Mouse (Mus musculus): Measurements from ENCODE around the gene Ankrd40. TPM values are rescaled to one million over a fixed set of nuclear protein-coding genes. Genes with fewer than 3 reads are reported as not detected.
A peak's percentile ranks its signal among the peaks of the same experiment; 100 is the strongest.

Ankrd40 gene
- polyA plus RNA-seq, 1 experiment from 2014 or later, result 11.8 TPM

DNA sequence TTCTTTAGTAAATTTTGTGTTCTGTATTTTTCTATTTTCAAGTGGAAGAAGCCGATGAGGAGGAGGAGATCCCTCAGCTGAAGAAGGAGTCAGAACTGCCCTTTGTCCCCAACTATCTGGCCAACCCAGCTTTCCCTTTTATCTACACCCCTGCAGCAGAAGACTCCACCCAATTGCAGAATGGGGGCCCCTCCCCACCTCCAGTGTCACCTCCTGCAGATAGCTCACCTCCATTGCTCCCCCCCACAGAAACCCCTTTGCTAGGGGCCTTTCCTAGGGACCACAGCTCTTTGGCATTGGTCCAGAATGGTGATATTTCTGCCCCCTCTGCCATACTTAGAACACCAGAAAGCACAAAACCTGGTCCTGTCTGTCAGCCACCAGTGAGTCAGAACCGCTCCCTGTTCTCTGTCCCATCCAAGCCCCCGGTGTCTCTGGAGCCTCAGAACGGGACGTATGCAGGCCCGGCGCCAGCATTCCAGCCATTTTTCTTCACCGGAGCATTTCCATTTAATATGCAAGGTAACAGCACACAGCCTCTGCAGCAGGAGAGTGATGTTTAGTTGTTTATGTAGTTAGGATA is 6.7 kb downstream of the Ankrd40 start:
- Histone ChIP-seq H3K9ac (ENCODE audit: low read depth, low read length) (0 out of 2 replicates have a peak overlapping the region, but pooled peaks have one; percentile 5), H3K27me3 (replicated peaks; ENCODE audit: control insufficient read depth, insufficient read depth, low read length) (no peaks in the 10 kb centered on the region)
- 77% methylated on average over 8 of the region's 8 CpGs for WGBS

DNA sequence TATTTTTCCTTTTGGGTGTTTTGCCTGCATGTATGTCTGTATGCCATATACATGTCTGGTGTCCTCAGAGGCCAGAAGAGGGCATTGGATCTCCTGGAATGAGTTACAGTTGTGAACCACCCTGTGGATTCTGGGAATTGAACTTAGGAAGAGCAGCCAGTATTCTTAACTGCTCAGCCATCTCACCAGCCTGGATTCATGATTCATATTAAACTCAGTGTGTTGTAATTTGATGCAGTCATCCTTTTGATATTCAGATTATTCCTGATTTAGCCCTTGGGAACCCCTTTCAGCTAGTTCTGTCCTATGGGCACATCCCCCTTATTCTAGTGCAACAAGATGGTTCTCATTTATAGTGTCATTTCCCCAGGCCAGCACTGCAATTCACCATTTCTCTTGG is 8.8 kb downstream of the Ankrd40 start:
- Histone ChIP-seq H3K27me3 (replicated peaks; ENCODE audit: control insufficient read depth, insufficient read depth, low read length) (no peaks in the 10 kb centered on the region), H3K4me2 (ENCODE audit: low read depth, low read length) (no peak overlapping the region), H3K36me3 (ENCODE audit: control insufficient read depth, insufficient read depth, low read length) (peaks cover 12% of the 10 kb centered on the region), H3K9ac (ENCODE audit: low read depth, low read length) (no peak overlapping the region), H3K27ac (ENCODE audit: low read length) (no peak overlapping the region), H3K4me1 (ENCODE audit: control insufficient read depth, insufficient read depth, low read length) (peaks cover 11% of the 10 kb centered on the region; the same call in 1 of the 2 replicates), H3K9me3 (ENCODE audit: control insufficient read depth, low read length) (no peaks in the 10 kb centered on the region), H3K4me3 (ENCODE audit: low read length) (no peak overlapping the region)
- no peak for ATAC-seq

More for the DNA sequence above, 6.7 kb downstream of the Ankrd40 start:
- ATAC-seq, result no peak
- no peak overlapping the region for H3K27ac ChIP-seq (ENCODE audit: low read length)
- H3K36me3 ChIP-seq (ENCODE audit: control insufficient read depth, insufficient read depth, low read length), result peaks cover 7% of the 10 kb centered on the region; the same call in 1 of the 2 replicates
- H3K4me3 ChIP-seq (ENCODE audit: low read length), result no peak overlapping the region
- H3K4me1 ChIP-seq (ENCODE audit: control insufficient read depth, insufficient read depth, low read length), result peaks cover 15% of the 10 kb centered on the region
- H3K4me2 ChIP-seq (ENCODE audit: low read depth, low read length), result no peak overlapping the region
- H3K9me3 ChIP-seq (ENCODE audit: control insufficient read depth, low read length), result no peaks in the 10 kb centered on the region

DNA sequence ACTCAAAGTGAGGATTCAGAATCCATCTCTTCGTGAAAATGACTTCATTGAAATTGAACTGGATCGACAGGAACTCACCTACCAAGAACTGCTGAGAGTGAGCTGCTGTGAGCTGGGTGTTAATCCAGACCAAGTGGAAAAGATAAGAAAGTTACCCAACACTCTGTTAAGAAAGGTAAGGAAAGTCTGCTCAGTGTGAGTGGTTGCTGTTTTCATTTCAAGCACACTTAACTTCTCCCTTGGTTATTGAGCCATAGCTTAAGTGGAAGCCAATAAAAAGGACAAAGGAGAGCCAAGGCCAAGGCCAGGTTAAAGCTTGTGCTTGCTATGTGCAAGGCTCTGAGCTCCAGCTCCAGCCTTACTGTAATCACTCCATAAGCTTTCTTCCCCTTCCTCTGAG is 10.5 kb downstream of the Ankrd40 start:
- peaks cover 11% of the 10 kb centered on the region; the same call in 1 of the 2 replicates for H3K4me1 ChIP-seq (ENCODE audit: control insufficient read depth, insufficient read depth, low read length)
- peaks cover 12% of the 10 kb centered on the region for H3K36me3 ChIP-seq (ENCODE audit: control insufficient read depth, insufficient read depth, low read length)
- H3K27me3 ChIP-seq (replicated peaks; ENCODE audit: control insufficient read depth, insufficient read depth, low read length), result no peaks in the 10 kb centered on the region
- 88% methylated on average over 2 of the region's 2 CpGs for WGBS
- H3K27ac ChIP-seq (ENCODE audit: low read length), result no peak overlapping the region
- H3K9me3 ChIP-seq (ENCODE audit: control insufficient read depth, low read length), result no peaks in the 10 kb centered on the region
- H3K4me3 ChIP-seq (ENCODE audit: low read length), result no peak overlapping the region
- H3K9ac ChIP-seq (ENCODE audit: low read depth, low read length), result no peak overlapping the region
- no peak overlapping the region for H3K4me2 ChIP-seq (ENCODE audit: low read depth, low read length)
- ATAC-seq, result no peak

DNA sequence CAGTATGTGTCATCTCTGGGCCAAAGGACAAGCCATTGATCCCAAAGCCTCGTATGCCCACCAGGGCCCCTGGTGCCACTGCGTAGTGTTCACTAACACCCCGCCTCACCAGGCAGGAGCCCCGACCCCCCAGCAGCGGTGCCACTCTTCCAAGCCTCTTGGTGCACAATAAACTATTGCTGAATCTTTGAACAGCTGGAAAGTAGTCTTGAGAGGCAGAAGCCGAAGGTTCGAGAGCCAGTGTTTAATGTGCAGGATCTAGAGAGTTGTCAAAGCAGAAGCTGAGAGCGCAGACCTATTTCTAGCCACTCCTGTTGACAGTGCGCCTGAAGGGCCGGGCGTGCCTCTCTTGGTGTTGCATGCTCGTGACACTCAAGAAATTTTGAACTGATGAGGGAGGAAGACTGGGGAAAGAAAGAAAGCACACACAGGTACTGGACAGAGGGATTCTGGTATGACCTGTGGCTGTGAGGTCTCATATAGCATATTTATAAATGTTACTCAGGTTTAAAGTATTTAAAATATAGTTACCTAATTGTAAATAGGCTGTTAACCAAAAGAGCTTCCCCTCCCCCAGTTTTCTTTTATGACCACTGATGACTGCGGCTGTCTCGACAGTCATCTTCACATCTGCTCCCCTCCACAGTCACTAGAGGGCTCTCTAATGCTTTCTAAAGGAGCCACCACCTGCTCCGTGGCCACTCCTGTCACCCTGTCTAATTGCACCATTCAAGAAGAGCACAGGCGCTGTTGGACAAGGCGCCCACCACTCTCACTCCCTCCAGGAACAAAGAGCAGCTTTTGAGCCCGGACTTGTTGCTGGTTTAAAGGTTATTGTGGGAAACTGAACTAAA is 12.2 kb downstream of the Ankrd40 start:
- H3K9me3 ChIP-seq (ENCODE audit: control insufficient read depth, low read length), result no peaks in the 10 kb centered on the region
- H3K4me3 ChIP-seq (ENCODE audit: low read length), result no peak overlapping the region
- H3K36me3 ChIP-seq (ENCODE audit: control insufficient read depth, insufficient read depth, low read length), result peaks cover 12% of the 10 kb centered on the region
- H3K27ac ChIP-seq (ENCODE audit: low read length), result no peak overlapping the region
- 55% methylated on average over 18 of the region's 18 CpGs for WGBS
- H3K4me1 ChIP-seq (ENCODE audit: control insufficient read depth, insufficient read depth, low read length), result peaks cover 5% of the 10 kb centered on the region; the same call in 1 of the 2 replicates
- peak; percentile 62; the same call in 1 of the 2 replicates for ATAC-seq
- H3K4me2 ChIP-seq (ENCODE audit: low read depth, low read length), result no peak overlapping the region
- H3K27me3 ChIP-seq (replicated peaks; ENCODE audit: control insufficient read depth, insufficient read depth, low read length), result no peaks in the 10 kb centered on the region
- no peak overlapping the region for H3K9ac ChIP-seq (ENCODE audit: low read depth, low read length)

DNA sequence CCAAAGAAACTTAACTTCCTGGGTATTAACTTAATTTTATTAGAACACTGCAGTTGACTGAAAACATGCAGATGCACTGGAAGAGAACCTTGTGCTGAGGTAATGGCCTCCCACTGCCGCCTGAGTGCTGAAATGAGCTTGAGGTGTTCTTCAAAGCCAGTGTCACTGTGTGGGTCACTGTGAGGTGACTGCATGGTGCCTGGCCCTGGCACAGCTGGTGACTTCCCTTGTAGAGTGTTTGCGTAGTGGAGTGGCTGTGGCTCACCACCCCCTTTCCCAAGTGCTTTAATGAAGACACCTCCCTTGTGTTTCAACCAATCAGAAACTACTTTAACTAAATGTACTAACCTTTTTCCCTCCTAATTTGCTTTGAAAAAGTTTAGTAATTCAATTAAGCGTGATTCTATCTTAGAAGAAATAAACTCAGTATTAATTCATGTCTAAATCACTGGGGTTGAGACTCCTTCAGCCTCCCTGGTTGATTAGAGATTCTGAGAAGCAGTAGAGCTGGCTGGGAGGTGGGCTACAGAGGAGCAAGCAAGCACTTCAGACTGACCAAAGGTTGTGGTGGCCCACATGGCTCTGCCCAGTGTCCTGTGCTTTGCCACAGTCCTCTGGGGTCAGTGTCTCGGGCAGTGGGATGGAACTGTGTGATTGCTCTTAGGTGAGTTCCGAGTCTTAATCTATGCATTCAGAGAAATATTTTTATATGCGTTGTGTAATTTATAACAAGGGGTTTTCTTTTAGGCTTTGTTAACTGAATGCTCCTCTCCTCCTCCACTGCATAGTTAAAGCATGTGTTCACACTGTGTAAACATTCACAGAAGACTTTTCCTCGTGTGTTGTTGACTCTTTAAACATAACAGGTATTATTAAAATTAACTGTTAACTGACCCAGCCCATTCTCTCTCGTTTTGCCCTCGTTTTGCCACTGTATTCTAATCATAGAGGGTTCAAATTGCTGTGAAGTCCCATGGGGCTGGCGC is 13.4 kb downstream of the Ankrd40 start:
- Histone ChIP-seq H3K9ac (ENCODE audit: low read depth, low read length) (no peak overlapping the region), H3K4me3 (ENCODE audit: low read length) (no peak overlapping the region), H3K4me2 (ENCODE audit: low read depth, low read length) (no peak overlapping the region), H3K27me3 (replicated peaks; ENCODE audit: control insufficient read depth, insufficient read depth, low read length) (no peaks in the 10 kb centered on the region), H3K27ac (ENCODE audit: low read length) (0 out of 2 replicates have a peak overlapping the region, but pooled peaks have one; percentile 7), H3K36me3 (ENCODE audit: control insufficient read depth, insufficient read depth, low read length) (peaks cover 12% of the 10 kb centered on the region), H3K4me1 (ENCODE audit: control insufficient read depth, insufficient read depth, low read length) (peaks cover 8% of the 10 kb centered on the region; the same call in 1 of the 2 replicates), H3K9me3 (ENCODE audit: control insufficient read depth, low read length) (no peaks in the 10 kb centered on the region)
- peak; percentile 43 for ATAC-seq
- 55% methylated on average over 10 of the region's 10 CpGs for WGBS

DNA sequence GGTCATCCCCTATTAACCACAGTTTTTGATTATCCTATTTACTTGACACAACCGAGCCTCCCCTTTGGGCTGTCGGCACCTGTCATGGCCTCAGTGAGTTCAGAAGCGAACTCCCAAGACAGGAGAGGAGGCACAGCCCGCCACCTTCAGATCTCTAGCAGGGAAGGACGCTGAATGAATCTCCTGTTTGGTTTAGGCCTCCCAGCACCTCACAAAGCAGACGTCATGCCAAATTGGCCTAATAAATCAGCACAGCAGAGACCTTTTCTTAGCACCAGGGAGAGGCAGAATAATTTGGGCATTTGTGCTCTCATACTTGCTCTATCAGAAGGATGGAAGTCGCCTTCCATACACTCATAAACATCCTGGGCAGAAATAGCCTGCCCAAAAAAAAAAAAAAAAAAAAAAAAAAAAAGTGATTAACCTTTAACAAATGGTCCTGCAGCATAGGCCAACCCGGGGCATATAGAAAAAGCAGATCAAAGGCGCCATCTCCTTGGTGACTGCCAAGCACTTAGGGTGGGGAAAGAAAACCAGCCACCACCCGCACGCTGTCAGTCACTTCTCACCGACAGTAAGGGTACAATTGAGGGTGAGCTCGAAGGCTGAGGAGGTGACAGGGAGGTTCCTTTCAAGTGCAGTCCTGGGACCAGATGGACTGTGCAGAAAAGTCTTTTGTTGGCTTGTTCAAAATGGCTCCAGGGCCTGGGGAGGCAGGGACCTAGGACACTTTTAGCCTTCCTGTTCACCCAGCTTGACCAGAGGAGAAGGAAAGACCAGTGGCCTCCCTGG is 14.5 kb downstream of the Ankrd40 start:
- Histone ChIP-seq H3K4me1 (ENCODE audit: control insufficient read depth, insufficient read depth, low read length) (peaks cover 15% of the 10 kb centered on the region; the same call in 1 of the 2 replicates), H3K27ac (ENCODE audit: low read length) (peak overlapping the region; percentile 42; the same call in 1 of the 2 replicates), H3K9me3 (ENCODE audit: control insufficient read depth, low read length) (no peaks in the 10 kb centered on the region), H3K4me2 (ENCODE audit: low read depth, low read length) (no peak overlapping the region), H3K36me3 (ENCODE audit: control insufficient read depth, insufficient read depth, low read length) (peaks cover 12% of the 10 kb centered on the region), H3K27me3 (replicated peaks; ENCODE audit: control insufficient read depth, insufficient read depth, low read length) (no peaks in the 10 kb centered on the region), H3K4me3 (ENCODE audit: low read length) (no peak overlapping the region), H3K9ac (ENCODE audit: low read depth, low read length) (no peak overlapping the region)
- 30% methylated on average over 13 of the region's 13 CpGs for WGBS
- ATAC-seq, result no peak

DNA sequence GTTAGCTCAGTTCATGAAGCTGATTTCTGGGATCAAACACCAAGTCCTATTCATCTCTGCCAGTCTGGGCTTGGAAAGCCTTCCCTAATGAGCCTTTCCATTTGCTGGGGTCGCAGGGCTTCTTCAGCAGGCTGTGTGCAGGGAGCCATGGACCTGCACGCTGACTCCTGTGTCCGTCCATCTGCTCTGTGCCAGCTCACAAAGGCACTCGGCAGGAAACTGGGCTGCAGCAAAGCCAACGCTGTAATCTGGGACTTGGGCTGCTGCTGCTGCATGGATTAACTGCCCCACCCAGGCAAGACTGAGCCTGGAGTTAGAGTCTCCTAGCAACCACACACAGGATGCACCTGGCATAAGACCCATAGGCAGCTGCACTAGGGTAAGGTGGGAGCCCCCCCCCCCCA is 16.2 kb downstream of the Ankrd40 start:
- Histone ChIP-seq H3K4me1 (ENCODE audit: control insufficient read depth, insufficient read depth, low read length) (peaks cover 15% of the 10 kb centered on the region; the same call in 1 of the 2 replicates), H3K36me3 (ENCODE audit: control insufficient read depth, insufficient read depth, low read length) (peaks cover 8% of the 10 kb centered on the region), H3K4me3 (ENCODE audit: low read length) (no peak overlapping the region), H3K9ac (ENCODE audit: low read depth, low read length) (no peak overlapping the region), H3K27me3 (replicated peaks; ENCODE audit: control insufficient read depth, insufficient read depth, low read length) (no peaks in the 10 kb centered on the region), H3K4me2 (ENCODE audit: low read depth, low read length) (no peak overlapping the region), H3K27ac (ENCODE audit: low read length) (no peak overlapping the region), H3K9me3 (ENCODE audit: control insufficient read depth, low read length) (no peaks in the 10 kb centered on the region)
- ATAC-seq, result no peak
- 55% methylated on average over 5 of the region's 5 CpGs for WGBS

DNA sequence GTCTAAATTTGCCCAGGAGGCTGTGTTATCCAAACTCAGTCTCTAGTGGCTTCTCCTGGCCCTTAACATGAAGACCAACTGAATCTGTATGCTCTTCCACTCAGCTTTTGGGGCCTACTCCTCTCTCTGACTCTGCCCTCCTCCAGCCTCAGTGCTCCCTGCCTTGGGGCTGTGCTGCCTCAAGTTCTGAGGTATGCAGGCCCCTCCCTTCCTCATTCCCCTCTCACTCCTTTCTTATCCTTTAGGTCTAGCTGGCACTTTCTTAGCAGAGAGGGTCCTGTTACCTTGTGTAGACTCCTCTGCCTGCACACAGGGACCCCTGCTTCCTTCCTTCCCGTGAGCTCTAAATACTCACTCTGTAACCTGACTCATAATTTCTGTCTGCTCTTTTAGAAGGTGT is 16.7 kb downstream of the Ankrd40 start:
- Histone ChIP-seq H3K4me3 (ENCODE audit: low read length) (no peak overlapping the region), H3K27ac (ENCODE audit: low read length) (no peak overlapping the region), H3K9ac (ENCODE audit: low read depth, low read length) (no peak overlapping the region), H3K9me3 (ENCODE audit: control insufficient read depth, low read length) (no peaks in the 10 kb centered on the region), H3K36me3 (ENCODE audit: control insufficient read depth, insufficient read depth, low read length) (peaks cover 5% of the 10 kb centered on the region), H3K27me3 (replicated peaks; ENCODE audit: control insufficient read depth, insufficient read depth, low read length) (no peaks in the 10 kb centered on the region), H3K4me1 (ENCODE audit: control insufficient read depth, insufficient read depth, low read length) (peaks cover 15% of the 10 kb centered on the region; the same call in 1 of the 2 replicates), H3K4me2 (ENCODE audit: low read depth, low read length) (no peak overlapping the region)
- no peak for ATAC-seq
- WGBS, result 69% methylated on average over 1 of the region's 1 CpGs
